Mouse (Mus musculus): Measurements from ENCODE around the gene Ank3. TPM values are rescaled to one million over a fixed set of nuclear protein-coding genes. Genes with fewer than 3 reads are reported as not detected.

Ank3 gene
- polyA plus RNA-seq, 1 experiment from 2014 or later, result 10.0 TPM

DNA sequence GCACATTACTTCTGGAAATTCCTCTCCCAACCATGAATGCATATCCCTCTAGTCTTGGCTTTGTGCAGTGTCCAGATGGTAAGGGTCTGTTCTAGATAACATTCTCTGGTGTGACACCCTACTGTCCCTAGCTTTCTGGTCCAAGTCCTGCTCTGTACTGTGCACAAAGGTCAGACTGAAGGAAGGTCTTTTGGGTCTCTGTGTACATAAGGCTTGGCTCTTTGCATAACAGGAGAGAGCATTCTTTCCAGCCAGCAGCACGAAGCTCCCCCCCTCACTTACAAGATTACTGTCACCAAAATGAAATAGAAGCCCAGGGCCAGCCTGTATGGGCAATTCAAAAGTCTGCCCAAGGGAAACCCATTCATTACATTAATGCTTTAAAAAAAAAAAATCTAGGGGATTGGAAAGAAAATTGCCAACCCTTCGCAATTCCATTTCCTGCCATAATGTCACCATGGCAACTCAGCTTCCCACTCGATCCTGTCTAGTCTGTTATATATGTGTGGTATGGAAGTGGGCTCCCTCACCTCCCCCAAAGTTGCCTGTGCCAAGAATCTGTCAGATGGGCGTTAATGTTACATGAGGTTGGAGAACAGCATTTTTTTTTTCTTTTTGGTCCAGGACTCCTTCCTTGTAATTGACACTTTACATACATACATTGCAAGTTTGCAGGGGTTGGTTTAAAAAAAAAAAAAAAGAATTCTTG lies 460.5 kb downstream of the Ank3 start:
- 46% methylated on average over 4 of the region's 4 CpGs for WGBS (ENCODE audit: insufficient replicate concordance)
- ATAC-seq, result 0 out of 2 replicates have a peak, but pooled peaks have one; percentile 42
- H3K27me3 ChIP-seq (replicated peaks), result no peaks in the 10 kb centered on the region

DNA sequence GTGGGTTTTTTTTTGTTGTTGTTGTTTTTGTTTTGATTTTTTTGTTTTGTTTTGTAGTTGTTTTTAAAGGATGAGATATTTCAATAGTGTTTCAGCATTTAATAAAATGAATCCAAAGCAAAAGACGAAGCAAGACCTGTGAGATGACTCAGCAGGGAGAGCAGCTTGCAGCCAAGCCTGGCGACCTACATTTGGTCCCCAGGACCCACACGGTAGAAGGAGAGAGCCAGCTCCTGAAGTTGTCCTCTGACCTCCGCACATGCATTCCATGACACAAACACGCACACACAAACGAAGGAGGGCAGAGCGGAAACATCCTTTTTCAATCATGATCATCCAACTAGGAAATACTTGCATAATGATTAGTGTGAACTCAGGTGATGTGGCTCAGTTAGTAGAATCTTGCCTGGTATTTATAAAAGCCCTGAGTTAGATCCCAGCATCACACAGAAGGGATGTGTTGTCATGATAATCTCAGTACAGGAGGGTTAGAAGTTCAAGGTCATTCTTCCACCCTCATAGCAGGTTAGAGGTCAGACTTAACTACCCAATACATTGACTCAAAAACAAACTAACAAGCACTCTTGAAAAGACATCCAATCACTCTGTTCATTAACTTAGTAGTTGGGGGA lies 461.4 kb downstream of the Ank3 start:
- no peaks in the 10 kb centered on the region for H3K27me3 ChIP-seq (replicated peaks)
- no peak overlapping the region for H3K27ac ChIP-seq
- H3K4me2 ChIP-seq, result no peak overlapping the region
- 74% methylated on average over 7 of the region's 7 CpGs for WGBS (ENCODE audit: insufficient replicate concordance)
- ATAC-seq, result no peak
- H3K9me3 ChIP-seq (replicated peaks), result no peaks in the 10 kb centered on the region
- H3K36me3 ChIP-seq, result no peaks in the 10 kb centered on the region
- H3K9ac ChIP-seq, result no peak overlapping the region
- H3K4me3 ChIP-seq, result no peak overlapping the region
- H3K4me1 ChIP-seq, result no peaks in the 10 kb centered on the region

More for the DNA sequence above, 460.5 kb downstream of the Ank3 start:
- no peak overlapping the region for H3K4me3 ChIP-seq
- no peaks in the 10 kb centered on the region for H3K4me1 ChIP-seq
- no peak overlapping the region for H3K9ac ChIP-seq
- no peaks in the 10 kb centered on the region for H3K9me3 ChIP-seq (replicated peaks)
- H3K36me3 ChIP-seq, result no peaks in the 10 kb centered on the region
- no peak overlapping the region for H3K27ac ChIP-seq
- no peak overlapping the region for H3K4me2 ChIP-seq

DNA sequence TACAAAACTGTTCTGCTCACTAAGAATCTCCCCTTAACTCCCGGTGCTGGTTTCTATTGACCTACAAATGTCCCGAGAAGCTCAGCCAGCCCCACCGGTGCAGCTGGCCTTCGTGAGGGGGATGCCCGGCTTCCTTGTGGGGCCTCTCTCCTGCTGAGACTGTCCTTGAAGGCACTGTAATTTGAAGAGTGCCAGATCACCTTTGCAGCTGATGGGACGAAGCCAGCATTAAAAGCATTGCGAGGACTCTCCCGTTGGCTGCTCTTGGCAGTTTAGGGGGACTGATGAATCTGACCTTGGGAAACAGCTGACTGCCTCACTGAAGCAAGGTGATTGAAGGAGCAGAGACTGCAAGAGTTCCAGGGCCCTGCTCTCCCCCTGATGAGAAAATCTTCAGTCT lies 464.3 kb downstream of the Ank3 start:
- ATAC-seq, result no peak
- Histone ChIP-seq H3K36me3 (no peaks in the 10 kb centered on the region), H3K9ac (no peak overlapping the region), H3K9me3 (replicated peaks) (no peaks in the 10 kb centered on the region), H3K27ac (no peak overlapping the region), H3K27me3 (replicated peaks) (no peaks in the 10 kb centered on the region), H3K4me2 (no peak overlapping the region), H3K4me3 (no peak overlapping the region), H3K4me1 (no peaks in the 10 kb centered on the region)
- WGBS (ENCODE audit: insufficient replicate concordance), result 63% methylated on average over 8 of the region's 8 CpGs

DNA sequence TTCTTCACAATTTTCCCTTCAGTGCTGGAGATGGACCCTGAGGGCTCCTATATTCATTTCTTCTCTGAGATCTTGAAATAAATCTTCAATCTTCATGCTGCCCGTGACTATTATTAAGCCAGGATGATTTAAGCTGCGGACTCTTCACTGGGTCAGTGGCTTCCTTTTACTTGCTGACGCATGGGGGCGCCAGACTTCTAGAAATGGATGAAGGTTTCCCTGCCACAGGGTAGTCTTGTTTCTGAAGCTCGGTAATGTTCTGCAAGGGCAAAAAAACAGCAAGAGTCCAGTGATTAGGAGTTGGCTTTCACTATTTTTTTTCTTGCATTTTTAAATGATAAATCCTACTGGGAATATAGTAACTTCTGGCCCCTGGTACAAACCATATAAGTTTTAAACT lies 471.8 kb downstream of the Ank3 start:
- 11% methylated on average over 5 of the region's 5 CpGs for WGBS (ENCODE audit: insufficient replicate concordance)
- Histone ChIP-seq H3K9ac (no peak overlapping the region), H3K27me3 (replicated peaks) (0 out of 2 replicates have a peak, but pooled peaks cover 2% of the 10 kb centered on the region), H3K4me3 (no peak overlapping the region), H3K36me3 (no peaks in the 10 kb centered on the region), H3K4me1 (no peaks in the 10 kb centered on the region), H3K9me3 (replicated peaks) (no peaks in the 10 kb centered on the region), H3K27ac (no peak overlapping the region), H3K4me2 (no peak overlapping the region)
- no peak for ATAC-seq

DNA sequence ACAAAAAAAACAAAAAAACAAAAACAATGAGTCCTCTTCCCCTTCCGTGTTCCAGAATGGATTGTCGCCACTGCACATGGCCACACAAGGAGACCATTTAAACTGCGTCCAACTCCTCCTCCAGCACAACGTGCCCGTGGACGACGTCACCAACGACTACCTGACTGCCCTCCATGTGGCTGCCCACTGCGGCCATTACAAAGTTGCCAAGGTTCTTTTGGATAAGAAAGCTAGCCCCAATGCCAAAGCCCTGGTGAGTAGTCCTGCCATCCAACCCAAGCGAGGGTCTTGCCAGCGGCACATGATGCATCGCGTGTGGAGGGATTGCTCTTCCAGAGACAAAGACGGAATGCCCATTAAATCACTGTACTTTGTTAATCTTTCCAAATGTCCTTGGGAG lies 472.4 kb downstream of the Ank3 start:
- ATAC-seq, result no peak
- Histone ChIP-seq H3K36me3 (no peaks in the 10 kb centered on the region), H3K4me2 (no peak overlapping the region), H3K4me1 (no peaks in the 10 kb centered on the region), H3K9me3 (replicated peaks) (no peaks in the 10 kb centered on the region), H3K9ac (no peak overlapping the region), H3K4me3 (no peak overlapping the region), H3K27me3 (replicated peaks) (0 out of 2 replicates have a peak, but pooled peaks cover 2% of the 10 kb centered on the region), H3K27ac (no peak overlapping the region)
- WGBS (ENCODE audit: insufficient replicate concordance), result 87% methylated on average over 14 of the region's 14 CpGs

DNA sequence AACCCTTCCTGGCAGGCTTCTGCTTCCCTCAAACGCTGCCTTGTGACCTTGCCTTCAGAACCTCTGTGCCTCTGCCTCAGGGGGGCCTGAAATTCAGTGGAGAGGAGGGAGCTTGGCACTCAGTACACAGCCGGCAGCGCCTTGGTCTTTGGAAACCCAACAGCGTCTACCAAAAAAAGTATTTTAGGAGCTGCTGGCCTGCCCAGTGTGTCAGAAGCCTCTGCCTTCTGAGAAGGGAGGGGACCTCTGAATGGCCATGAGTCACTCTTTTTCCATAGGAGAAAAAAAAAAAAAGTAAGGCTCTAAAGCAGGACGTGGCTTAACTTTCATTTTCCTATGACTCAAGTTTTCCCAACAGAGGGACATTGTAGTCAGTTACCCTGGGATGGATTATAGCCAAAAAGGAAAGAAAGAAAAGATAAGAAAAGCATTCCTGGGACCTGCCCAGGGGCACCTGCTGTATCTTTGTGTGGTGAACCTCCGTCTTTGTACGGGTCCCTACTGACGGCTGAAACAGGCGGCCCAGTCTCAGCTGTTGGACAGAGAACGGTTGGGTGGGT lies 473.7 kb downstream of the Ank3 start:
- Histone ChIP-seq H3K36me3 (no peaks in the 10 kb centered on the region), H3K27me3 (replicated peaks) (0 out of 2 replicates have a peak, but pooled peaks cover 2% of the 10 kb centered on the region), H3K9me3 (replicated peaks) (no peaks in the 10 kb centered on the region), H3K4me2 (no peak overlapping the region), H3K27ac (no peak overlapping the region), H3K4me3 (no peak overlapping the region), H3K9ac (no peak overlapping the region), H3K4me1 (no peaks in the 10 kb centered on the region)
- no peak for ATAC-seq
- 62% methylated on average over 10 of the region's 10 CpGs for WGBS (ENCODE audit: insufficient replicate concordance)

DNA sequence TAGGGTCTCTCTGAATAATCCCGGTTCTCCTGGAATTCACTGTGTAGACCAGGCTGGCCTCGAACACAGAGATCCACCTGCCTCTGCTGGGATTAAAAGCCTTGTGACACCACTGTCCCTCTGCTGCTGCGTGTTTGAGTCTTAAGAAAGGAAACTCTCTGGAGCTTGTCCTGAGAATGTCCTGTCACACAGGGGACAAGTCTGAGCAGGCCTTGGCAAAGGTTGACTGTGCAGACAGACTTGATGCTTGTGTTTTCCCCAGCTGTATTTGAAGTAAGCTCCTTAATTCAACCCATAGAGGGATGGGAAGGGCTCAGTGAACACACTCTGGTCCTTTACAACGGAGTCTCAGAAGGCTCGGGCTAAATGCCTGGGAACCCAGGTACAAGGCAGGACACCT lies 474.3 kb downstream of the Ank3 start:
- H3K4me3 ChIP-seq, result no peak overlapping the region
- no peaks in the 10 kb centered on the region for H3K9me3 ChIP-seq (replicated peaks)
- H3K27me3 ChIP-seq (replicated peaks), result 0 out of 2 replicates have a peak, but pooled peaks cover 2% of the 10 kb centered on the region
- no peak overlapping the region for H3K9ac ChIP-seq
- H3K4me1 ChIP-seq, result no peaks in the 10 kb centered on the region
- H3K36me3 ChIP-seq, result no peaks in the 10 kb centered on the region
- WGBS (ENCODE audit: insufficient replicate concordance), result 64% methylated on average over 5 of the region's 5 CpGs
- no peak for ATAC-seq
- no peak overlapping the region for H3K27ac ChIP-seq
- H3K4me2 ChIP-seq, result no peak overlapping the region

DNA sequence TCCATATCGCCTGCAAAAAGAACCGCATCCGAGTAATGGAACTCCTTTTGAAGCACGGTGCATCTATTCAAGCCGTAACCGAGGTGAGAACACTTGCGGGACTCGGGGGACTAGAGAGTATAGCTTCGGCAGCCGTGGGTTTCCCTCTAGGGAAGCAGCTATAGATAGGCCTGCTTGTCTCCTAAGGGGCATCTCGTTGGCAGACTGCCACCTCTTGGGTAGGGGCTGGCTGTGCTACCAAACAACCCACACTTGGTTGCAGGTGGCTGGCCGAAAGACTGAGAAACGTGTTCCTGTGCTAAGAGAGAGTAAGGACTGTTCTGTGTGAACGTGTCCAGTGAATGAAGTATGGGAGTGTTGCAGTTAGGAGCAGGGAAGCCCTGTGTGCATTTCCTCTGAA lies 476.2 kb downstream of the Ank3 start:
- ATAC-seq, result no peak
- Histone ChIP-seq H3K4me2 (no peak overlapping the region), H3K27ac (no peak overlapping the region), H3K9ac (no peak overlapping the region), H3K4me1 (no peaks in the 10 kb centered on the region), H3K36me3 (no peaks in the 10 kb centered on the region), H3K4me3 (no peak overlapping the region), H3K9me3 (replicated peaks) (no peaks in the 10 kb centered on the region), H3K27me3 (replicated peaks) (no peaks in the 10 kb centered on the region)
- WGBS (ENCODE audit: insufficient replicate concordance), result 71% methylated on average over 14 of the region's 14 CpGs

DNA sequence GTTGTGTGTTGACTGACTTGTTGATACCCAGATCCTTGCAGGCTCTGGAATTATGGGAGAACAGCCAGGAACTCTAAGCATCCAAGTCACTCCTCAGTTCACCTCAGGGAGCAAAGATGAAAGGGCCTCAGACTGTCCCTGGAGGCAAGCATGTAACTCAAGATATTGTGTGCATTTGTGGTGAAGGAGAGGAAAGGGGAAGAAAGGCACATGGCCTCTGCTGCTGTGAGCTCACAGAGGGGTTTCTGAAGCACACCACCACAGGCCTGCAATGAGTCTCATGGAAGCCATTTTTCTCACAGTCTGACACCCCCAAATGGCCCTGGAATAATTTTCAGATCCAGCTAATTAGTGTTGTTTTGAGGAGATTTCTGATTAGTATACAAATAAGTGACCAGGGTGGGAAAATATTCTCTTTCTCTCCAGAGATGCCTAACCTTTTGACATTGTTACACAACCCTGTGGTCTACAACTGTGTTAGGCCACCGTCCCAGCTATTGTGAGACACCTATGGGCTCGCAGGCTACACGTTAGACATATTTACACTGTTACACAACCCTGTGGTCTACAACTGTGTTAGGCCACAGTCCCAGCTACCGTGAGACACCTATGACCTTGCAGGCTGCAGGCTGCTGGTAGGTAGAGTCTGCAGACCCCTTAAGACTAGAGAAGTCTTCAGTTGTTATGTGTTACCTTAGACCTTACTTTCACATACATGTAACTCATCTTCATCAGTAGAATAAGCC lies 485.5 kb downstream of the Ank3 start:
- 60% methylated on average over 4 of the region's 4 CpGs for WGBS (ENCODE audit: insufficient replicate concordance)
- Histone ChIP-seq H3K9me3 (replicated peaks) (peaks cover 5% of the 10 kb centered on the region; the same call in 1 of the 2 replicates), H3K36me3 (peaks cover 8% of the 10 kb centered on the region; the same call in 1 of the 2 replicates), H3K27ac (no peak overlapping the region), H3K27me3 (replicated peaks) (no peaks in the 10 kb centered on the region), H3K9ac (no peak overlapping the region), H3K4me3 (no peak overlapping the region), H3K4me2 (no peak overlapping the region), H3K4me1 (peaks cover 7% of the 10 kb centered on the region)
- ATAC-seq, result no peak

DNA sequence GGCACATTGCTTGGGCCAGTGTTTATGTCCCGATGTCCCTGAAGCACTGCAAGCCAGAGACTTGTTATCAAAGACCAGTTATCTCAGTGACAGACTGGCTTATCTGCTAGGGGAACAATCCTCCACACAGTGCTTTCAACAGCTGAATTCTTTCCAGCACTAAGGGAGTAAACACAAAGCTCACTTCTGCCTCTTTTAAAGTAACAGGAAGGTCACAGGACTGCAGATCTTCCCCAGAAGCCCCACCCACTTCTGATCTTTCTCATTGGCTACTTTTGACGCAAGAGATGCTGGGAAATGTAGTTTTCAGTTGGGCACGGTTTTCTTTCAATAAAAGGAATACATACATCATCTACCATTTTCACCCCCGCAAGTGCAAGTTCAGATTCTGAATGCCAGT lies 489.8 kb downstream of the Ank3 start:
- peaks cover under 1% of the 10 kb centered on the region; the same call in 1 of the 2 replicates for H3K36me3 ChIP-seq
- WGBS (ENCODE audit: insufficient replicate concordance), result 9% methylated on average over 4 of the region's 4 CpGs
- peak overlapping the region; percentile 49 for H3K9ac ChIP-seq
- peak overlapping the region; percentile 34 for H3K4me3 ChIP-seq
- ATAC-seq, result peak; percentile 80
- peaks cover under 1% of the 10 kb centered on the region; the same call in 1 of the 2 replicates for H3K9me3 ChIP-seq (replicated peaks)
- peak overlapping the region; percentile 59 for H3K4me2 ChIP-seq
- peaks cover 10% of the 10 kb centered on the region for H3K4me1 ChIP-seq
- H3K27me3 ChIP-seq (replicated peaks), result no peaks in the 10 kb centered on the region
- H3K27ac ChIP-seq, result peak overlapping the region; percentile 77

DNA sequence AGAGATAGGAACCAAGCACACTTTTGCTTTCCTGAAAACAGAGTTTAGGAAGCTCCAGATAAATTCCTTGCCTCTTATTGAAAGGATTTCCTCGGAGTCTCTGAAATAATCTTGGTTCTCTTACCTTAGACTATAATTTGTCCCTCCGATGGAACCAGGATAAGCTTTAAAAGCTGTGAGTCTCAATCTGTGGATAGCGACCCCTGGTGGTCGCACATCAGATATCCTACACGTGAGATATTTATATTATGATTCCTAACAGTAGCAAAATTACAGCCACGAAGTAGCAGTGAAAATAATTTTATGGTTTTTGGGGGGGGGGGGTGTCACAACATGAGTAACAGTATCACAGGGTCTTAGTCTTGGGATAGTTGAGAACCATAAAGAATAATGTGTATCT lies 491.2 kb downstream of the Ank3 start:
- H3K9ac ChIP-seq, result no peak overlapping the region
- H3K27ac ChIP-seq, result no peak overlapping the region
- ATAC-seq, result no peak
- no peaks in the 10 kb centered on the region for H3K27me3 ChIP-seq (replicated peaks)
- 18% methylated on average over 6 of the region's 6 CpGs for WGBS (ENCODE audit: insufficient replicate concordance)
- no peaks in the 10 kb centered on the region for H3K36me3 ChIP-seq
- no peaks in the 10 kb centered on the region for H3K9me3 ChIP-seq (replicated peaks)
- no peak overlapping the region for H3K4me3 ChIP-seq
- H3K4me2 ChIP-seq, result no peak overlapping the region
- peaks cover 18% of the 10 kb centered on the region for H3K4me1 ChIP-seq
